Comparison of ENCODE assay signal across 26 mouse cellular contexts in genomic region chr19:4094348-4094747, GRCm38 (mm10). TPM values are rescaled to one million over a fixed set of nuclear protein-coding genes. Genes with fewer than 3 reads are reported as not detected.
DNase-seq lines count a peak whose midpoint lies in the region; ATAC-seq and TF ChIP-seq lines count a peak whose summit lies in the region.
"Had no signal": no experiment of that assay in that cellular context is flagged by ENCODE, and none has a peak within 500 bp of the region (broad histone marks: within the 10 kb centered on the region; RNA-seq: fewer than 3 reads in every experiment).

No protein-coding gene starts in this region.

- peaks cover 10% of the 10 kb centered on the region; the same call in 1 of the 2 replicates for H3K4me1 ChIP-seq in lung, postnatal 0 days (ENCODE audit: insufficient read depth, low read depth, low read length)
- H3K4me1 ChIP-seq in lung, adult 2 months (ENCODE audit: control insufficient read depth, insufficient read depth, low read length), result peaks cover 8% of the 10 kb centered on the region
- peaks cover 21% of the 10 kb centered on the region for H3K4me1 ChIP-seq in liver, postnatal 0 days (ENCODE audit: insufficient read depth)

- no peak for ATAC-seq in lung, postnatal 0 days
- no peak for ATAC-seq in liver, postnatal 0 days
- ATAC-seq: forebrain, embryonic 13.5 days; forebrain, postnatal 0 days had no signal

- H3K9ac ChIP-seq in lung, postnatal 0 days (replicated peaks; ENCODE audit: low read depth), result no peak overlapping the region
- no peak overlapping the region for H3K9ac ChIP-seq in liver, postnatal 0 days (replicated peaks)
- H3K9ac ChIP-seq: forebrain, embryonic 13.5 days; forebrain, postnatal 0 days; heart, embryonic 15.5 days; hindbrain, embryonic 14.5 days had no signal

- H3K27me3 ChIP-seq in lung, postnatal 0 days (replicated peaks; ENCODE audit: insufficient read depth, low read length), result no peaks in the 10 kb centered on the region
- 0 out of 2 replicates have a peak, but pooled peaks cover 3% of the 10 kb centered on the region for H3K27me3 ChIP-seq in liver, postnatal 0 days (ENCODE audit: insufficient read depth, low read length)

- TF ChIP-seq CTCF in lung, postnatal 0 days (IDR thresholded peaks at IDR 0.05), result no peak
- TF ChIP-seq CTCF in lung, adult 2 months (IDR thresholded peaks at IDR 0.05; ENCODE audit: insufficient read depth, low read length), result no peak
- TF ChIP-seq CTCF in liver, postnatal 0 days (IDR thresholded peaks at IDR 0.05; ENCODE audit: low read depth), result no peak

- peak overlapping the region; percentile 38; the same call in 1 of the 2 replicates for H3K27ac ChIP-seq in lung, postnatal 0 days (ENCODE audit: low read length)
- no peak overlapping the region for H3K27ac ChIP-seq in liver, postnatal 0 days (ENCODE audit: low read depth)
- H3K27ac ChIP-seq: forebrain, embryonic 13.5 days; heart, adult 2 months; heart, embryonic 15.5 days; hindbrain, embryonic 14.5 days had no signal

- no peak overlapping the region for H3K4me3 ChIP-seq in lung, postnatal 0 days (ENCODE audit: low read depth, low read length)
- no peak overlapping the region for H3K4me3 ChIP-seq in lung, adult 2 months (replicated peaks; ENCODE audit: extremely low read depth, low read depth, low read length)
- no peak overlapping the region for H3K4me3 ChIP-seq in liver, postnatal 0 days (ENCODE audit: low read depth, low read length)
- H3K4me3 ChIP-seq: forebrain, embryonic 13.5 days; heart, adult 2 months; heart, embryonic 15.5 days had no signal

- no peaks in the 10 kb centered on the region for H3K36me3 ChIP-seq in lung, postnatal 0 days (ENCODE audit: insufficient read depth, low read length)
- H3K36me3 ChIP-seq in liver, postnatal 0 days (replicated peaks; ENCODE audit: insufficient read depth, low read length), result no peaks in the 10 kb centered on the region
- H3K36me3 ChIP-seq: heart, embryonic 15.5 days had no signal

- intact Hi-C loops in left cerebral cortex, postnatal 14 days (cut with DNase I), result no loop called here

- 77% methylated on average over 3 of the region's 3 CpGs for WGBS in lung, postnatal 0 days
- WGBS in lung, adult 2 months, result 67% methylated on average over 3 of the region's 3 CpGs
- 76% methylated on average over 3 of the region's 3 CpGs for WGBS in liver, postnatal 0 days (ENCODE audit: insufficient replicate concordance)

- H3K9me3 ChIP-seq in lung, postnatal 0 days (ENCODE audit: low read length), result no peaks in the 10 kb centered on the region
- no peaks in the 10 kb centered on the region for H3K9me3 ChIP-seq in liver, postnatal 0 days (ENCODE audit: low read length)
- H3K9me3 ChIP-seq: forebrain, embryonic 13.5 days; heart, embryonic 15.5 days had no signal

- DNase-seq in cerebellum, adult 11-12 months, result peak; percentile 36
- no peak for DNase-seq in cerebellum, adult 9-10 months
- no peak for DNase-seq in lung, postnatal 0 days (ENCODE audit: low spot score)
- no peak for DNase-seq in lung, adult 2 months
- DNase-seq in ZHBTc4 (ENCODE audit: low read depth, low spot score), result peak; percentile 43
- no peak for DNase-seq in left cerebral cortex, postnatal 14 days (ENCODE audit: low spot score in 2 of 2)
- DNase-seq in liver, postnatal 0 days, result no peak
- DNase-seq in ovary, postnatal 36 days (ENCODE audit: low spot score), result no peak
- DNase-seq: adrenal gland, postnatal 14 days; cerebellum, adult 8-10 months; cerebellum, postnatal 25 days; forebrain, postnatal 0 days; gastrocnemius, postnatal 14 days; heart, adult 2 months; heart, postnatal 14 days; kidney, adult 11 months had no signal

- H3K4me2 ChIP-seq in lung, postnatal 0 days (replicated peaks; ENCODE audit: low read depth, low read length), result no peak overlapping the region
- no peak overlapping the region for H3K4me2 ChIP-seq in liver, postnatal 0 days (ENCODE audit: low read depth, low read length)
- H3K4me2 ChIP-seq: forebrain, embryonic 13.5 days; heart, embryonic 11.5 days; heart, embryonic 15.5 days; hindbrain, embryonic 14.5 days had no signal

- TF ChIP-seq EP300 in lung, postnatal 0 days (IDR thresholded peaks at IDR 0.05), result no peak
- TF ChIP-seq EP300 in liver, postnatal 0 days (IDR thresholded peaks at IDR 0.05; ENCODE audit: low read depth), result no peak

- TF ChIP-seq POLR2A in lung, adult 2 months (IDR thresholded peaks at IDR 0.05; ENCODE audit: borderline replicate concordance, extremely low read depth, low read depth, low read length), result no peak

RNA-seq across cellular contexts. Expression of gene Cdk2ap2, which starts 2.6 kb away (rescaled TPM):
- 154 and 164 TPM in 2 replicates for polyA plus RNA-seq in lung, postnatal 0 days (2015; fragmentation: Nextera tagmentation; extraction: Ambion mirVana)
- polyA plus RNA-seq in lung, adult 2 months (2012; rRNA removed), result 200 and 245 TPM in 2 replicates
- total RNA-seq in left cerebral cortex, postnatal 14 days (2021), result 10 to 100 TPM; 26.4 to 26.7 TPM
- 91.2 and 91.9 TPM in 2 replicates for polyA plus RNA-seq in liver, postnatal 0 days (2015; fragmentation: Nextera tagmentation; extraction: Ambion mirVana)

RNA-seq across cellular contexts. Expression of gene Pitpnm1, which starts 5.5 kb away (rescaled TPM):
- 17.0 and 18.9 TPM in 2 replicates for polyA plus RNA-seq in lung, postnatal 0 days (2015; fragmentation: Nextera tagmentation; extraction: Ambion mirVana)
- 152 and 163 TPM in 2 replicates for polyA plus RNA-seq in lung, adult 2 months (2012; rRNA removed)
- 100 to 1,000 TPM; 225 to 226 TPM for total RNA-seq in left cerebral cortex, postnatal 14 days (2021)
- 6.6 and 7.4 TPM in 2 replicates for polyA plus RNA-seq in liver, postnatal 0 days (2015; fragmentation: Nextera tagmentation; extraction: Ambion mirVana)

RNA-seq across cellular contexts. Expression of gene Cabp2, which starts 13.0 kb away (rescaled TPM):
- polyA plus RNA-seq in lung, postnatal 0 days (2015; fragmentation: Nextera tagmentation; extraction: Ambion mirVana), result not detected in 2 replicates
- 0.86 and 0.91 TPM in 2 replicates for polyA plus RNA-seq in lung, adult 2 months (2012; rRNA removed)
- not detected for total RNA-seq in left cerebral cortex, postnatal 14 days (2021)
- 0.38 and 0.43 TPM in 2 replicates for polyA plus RNA-seq in liver, postnatal 0 days (2015; fragmentation: Nextera tagmentation; extraction: Ambion mirVana)
- total RNA-seq: adrenal gland, adult 18-20 months; adrenal gland, postnatal 14 days; forebrain, postnatal 0 days; gastrocnemius, adult 18-20 months; gastrocnemius, postnatal 14 days; heart, adult 2 months; heart, postnatal 14 days; hematopoietic stem cell, adult 5-6 weeks had no signal
- polyA plus RNA-seq: cortical plate, adult 2 months; embryonic facial prominence, embryonic 14.5 days; forebrain, embryonic 13.5 days; forebrain, postnatal 0 days; gonadal fat pad, adult 2 months; heart, adult 2 months; heart, embryonic 11.5 days; heart, embryonic 15.5 days; hindbrain, embryonic 14.5 days had no signal

RNA-seq across cellular contexts. Expression of gene Aip, which starts 31.3 kb away (rescaled TPM):
- polyA plus RNA-seq in lung, postnatal 0 days (2015; fragmentation: Nextera tagmentation; extraction: Ambion mirVana), result 78.5 and 82.1 TPM in 2 replicates
- 108 and 123 TPM in 2 replicates for polyA plus RNA-seq in lung, adult 2 months (2012; rRNA removed)
- 10 to 100 TPM; 83.4 to 94.1 TPM for total RNA-seq in left cerebral cortex, postnatal 14 days (2021)
- 23.1 and 26.8 TPM in 2 replicates for polyA plus RNA-seq in liver, postnatal 0 days (2015; fragmentation: Nextera tagmentation; extraction: Ambion mirVana)

RNA-seq across cellular contexts. Expression of gene Gstp3, which starts 35.0 kb away (rescaled TPM):
- 6.5 and 6.9 TPM in 2 replicates for polyA plus RNA-seq in lung, postnatal 0 days (2015; fragmentation: Nextera tagmentation; extraction: Ambion mirVana)
- polyA plus RNA-seq in lung, adult 2 months (2012; rRNA removed), result 14.4 and 15.9 TPM in 2 replicates
- total RNA-seq in left cerebral cortex, postnatal 14 days (2021), result not detected
- polyA plus RNA-seq in liver, postnatal 0 days (2015; fragmentation: Nextera tagmentation; extraction: Ambion mirVana), result 64.5 and 67.3 TPM in 2 replicates
- total RNA-seq: forebrain, postnatal 0 days; gastrocnemius, adult 18-20 months; gastrocnemius, postnatal 14 days; heart, adult 2 months; heart, postnatal 14 days had no signal
- polyA plus RNA-seq: cortical plate, adult 2 months; forebrain, embryonic 13.5 days; forebrain, postnatal 0 days; hindbrain, embryonic 14.5 days had no signal

Comparison
In these comparisons a context has a peak if more than half of its experiments do, and no peak if none do; other contexts are left out.
1. DNase-seq: peak in cerebellum, adult 11-12 months (single experiment) and ZHBTc4 (single experiment); none in cerebellum, adult 9-10 months (single experiment), lung, postnatal 0 days (single experiment), lung, adult 2 months (single experiment), left cerebral cortex, postnatal 14 days (0 of 2), liver, postnatal 0 days (single experiment) and ovary, postnatal 36 days (single experiment).